Mouse (Mus musculus) midbrain, postnatal 0 days (tissue): ENCODE measurements around the gene Ear2. TPM values are rescaled to one million over a fixed set of nuclear protein-coding genes. Genes with fewer than 3 reads are reported as not detected.
"Not testable (repeated sequence)": the region's sequence is repeated elsewhere in the genome, so short reads cannot be mapped to it uniquely, and the experiment has no call there.

Experiments
- ATAC-seq: fragments of 200-750 bp; cut with Nextera tagmentation; 2 replicates; pipeline ENCODE4 v1.8.0; 2017; ENCODE audit warnings: moderate number of reproducible peaks, mild to moderate bottlenecking, moderate TSS enrichment, moderate library complexity; ENCODE audit not compliant: low FRiP score
- DNase-seq: peaks from one replicate; pipeline ENCODE4 v3.0.0-alpha.2; 2015; ENCODE audit warnings: low spot score
- H3K27ac ChIP-seq: fragments of 300-500 bp; sonication (generic); 2 replicates; pipeline ENCODE4 v1.5.1; 2014; ENCODE audit warnings: low read depth, mild to moderate bottlenecking, low read length, mixed read lengths
- H3K27me3 ChIP-seq: fragments of 300-500 bp; sonication (generic); 2 replicates; pipeline ENCODE4 v1.6.1; 2014; ENCODE audit warnings: low read length, control low read depth, mixed read lengths; ENCODE audit not compliant: insufficient read depth
- H3K36me3 ChIP-seq: fragments of 300-500 bp; sonication (generic); 2 replicates; pipeline ENCODE4 v1.6.1; 2014; ENCODE audit warnings: low read length, control low read depth, mixed read lengths; ENCODE audit not compliant: insufficient read depth
- H3K4me1 ChIP-seq: fragments of 300-500 bp; sonication (generic); 2 replicates; pipeline ENCODE4 v1.6.1; 2014; ENCODE audit warnings: mild to moderate bottlenecking, control low read depth, antibody characterized with exemption, low read length, mixed read lengths; ENCODE audit not compliant: insufficient read depth
- H3K4me2 ChIP-seq: fragments of 300-500 bp; sonication (generic); 2 replicates; pipeline ENCODE4 v1.6.1; 2014; ENCODE audit warnings: low read depth, mild to moderate bottlenecking, low read length, mixed read lengths; ENCODE audit not compliant: poor library complexity, severe bottlenecking
- H3K4me3 ChIP-seq: fragments of 300-500 bp; sonication (generic); 2 replicates; pipeline ENCODE4 v1.5.1; 2014; ENCODE audit warnings: low read depth, mild to moderate bottlenecking, low read length, moderate library complexity
- H3K9ac ChIP-seq: fragments of 300-500 bp; sonication (generic); replicated peaks from 2 replicates; pipeline ENCODE4 v1.6.1; 2014; ENCODE audit warnings: mild to moderate bottlenecking, low read length, moderate library complexity, mixed read lengths; ENCODE audit not compliant: poor library complexity, severe bottlenecking
- H3K9me3 ChIP-seq: fragments of 300-500 bp; sonication (generic); 2 replicates; pipeline ENCODE4 v1.6.1; 2016; ENCODE audit warnings: low read length, control low read depth
- CTCF ChIP-seq: IDR thresholded peaks from 2 replicates; pipeline ENCODE4 v1.5.1; 2016; ENCODE audit warnings: antibody characterized with exemption, mild to moderate bottlenecking
- WGBS: fragments of 180-500 bp; shearing (Covaris S2); extraction: QIAGEN DNeasy Blood & Tissue Kit; methylation state at CpG from one replicate; pipeline ENCODE4 v1.1.7; 2014; 5-methylcytosine and 5-hydroxymethylcytosine counted together
- polyA plus RNA-seq: library from polyadenylated mRNA; unstranded; fragments of >200 nt; fragmentation: Nextera tagmentation; extraction: Ambion mirVana; gene quantifications from 2 replicates; pipeline ENCODE4 v1.2.1, GENCODE M21; 2015
- total RNA-seq: library from RNA; depleted of rRNA; stranded (reverse); fragments of >200 nt; gene quantifications from 2 replicates; pipeline ENCODE4 v1.2.3, GENCODE M21; 2014; rRNA removed

Ear2 gene
- total and polyA plus RNA-seq, 2 experiments from 2014 or later: not detected

- TF ChIP-seq CTCF: no peak
- Histone ChIP-seq H3K36me3 (no peaks in the 10 kb centered on the region), H3K9me3 (no peaks in the 10 kb centered on the region), H3K4me2 (no peak overlapping the region), H3K4me1 (no peaks in the 10 kb centered on the region), H3K27me3 (no peaks in the 10 kb centered on the region), H3K9ac (no peak overlapping the region), H3K27ac (no peak overlapping the region), H3K4me3 (no peak overlapping the region)
- ATAC-seq: no peak
- DNase-seq: no peak
Observed at GRCm38 (mm10) chr14:44110981-44111380, 8.5 kb downstream of the Ear2 start.

GRCm38 (mm10) chr14:44123551-44123950, 21.1 kb downstream of the Ear2 start, which contains the start of gene Gm3327:
Gm3327 (plus strand) TSS chr14:44123851.
- H3K9ac ChIP-seq, H3K9me3 ChIP-seq, H3K27me3 ChIP-seq, ATAC-seq, H3K4me3 ChIP-seq, H3K27ac ChIP-seq, H3K4me1 ChIP-seq, DNase-seq, H3K4me2 ChIP-seq, H3K36me3 ChIP-seq: not testable (repeated sequence)
- 93% methylated on average over 3 of the region's 4 CpGs for WGBS

Other genes starting within 250 kb of the Ear2 start
- not detected in 2 replicates for gene Ear1, start 227.1 kb upstream of the Ear2 start, total RNA-seq
- gene Ear1, start 227.1 kb upstream of the Ear2 start, polyA plus RNA-seq: not detected in 2 replicates
- not detected in 2 replicates for gene Ear10, start 179.1 kb upstream of the Ear2 start, total RNA-seq
- not detected in 2 replicates for gene Ear10, start 179.1 kb upstream of the Ear2 start, polyA plus RNA-seq
- gene Gm8113, start 177.3 kb upstream of the Ear2 start, total RNA-seq: 1.9 and 2.4 TPM in 2 replicates
- gene Gm8113, start 177.3 kb upstream of the Ear2 start, polyA plus RNA-seq: 2.4 and 2.5 TPM in 2 replicates
- gene Ang5, start 145.6 kb upstream of the Ear2 start, total RNA-seq: not detected in 2 replicates
- gene Ang5, start 145.6 kb upstream of the Ear2 start, polyA plus RNA-seq: not detected in 2 replicates
- not detected in 2 replicates for gene Ang6, start 100.4 kb upstream of the Ear2 start, total RNA-seq
- not detected in 2 replicates for gene Ang6, start 100.4 kb upstream of the Ear2 start, polyA plus RNA-seq
- gene Gm3327, start 21.2 kb downstream of the Ear2 start, total RNA-seq: not detected in 2 replicates
- gene Gm3327, start 21.2 kb downstream of the Ear2 start, polyA plus RNA-seq: not detected in 2 replicates
- gene Gm8212, start 95.0 kb downstream of the Ear2 start, total RNA-seq: not detected in 2 replicates
- gene Gm8212, start 95.0 kb downstream of the Ear2 start, polyA plus RNA-seq: 0.13 TPM in 1 of 2 replicates, not detected in the other
- gene 4930503E14Rik, start 110.6 kb downstream of the Ear2 start, total RNA-seq: not detected in 2 replicates
- gene 4930503E14Rik, start 110.6 kb downstream of the Ear2 start, polyA plus RNA-seq: not detected in 2 replicates
- not detected in 2 replicates for gene Gm8220, start 182.9 kb downstream of the Ear2 start, total RNA-seq
- gene Gm8220, start 182.9 kb downstream of the Ear2 start, polyA plus RNA-seq: not detected in 2 replicates
- gene Gm5930, start 235.9 kb downstream of the Ear2 start, total RNA-seq: not detected in 2 replicates
- not detected in 2 replicates for gene Gm5930, start 235.9 kb downstream of the Ear2 start, polyA plus RNA-seq